Mouse (Mus musculus) left cerebral cortex, postnatal 10 days (tissue): ENCODE measurements at regions not wholly inside any gene's neighbourhood (a gene's known extent, or its start where the extent isn't known, plus 50 kb on each side); places are given as distances from the start of the nearest gene placed in this dataset.

Experiments
- DNase-seq, 2 experiments: peaks; one replicate each; pipeline ENCODE4 v3.0.0; 2021 to 2022; ENCODE audit warnings: low spot score in 2 of 2, mixed read lengths in 1 of 2; ENCODE audit errors: extremely low spot score in 1 of 2
- intact Hi-C: fragments of 180-260 bp; cut with DNase I; formaldehyde crosslinking; loops from one replicate; pipeline ENCODE4 v1.15.1; 2025

- peak; percentile 88 to 89 for DNase-seq
- intact Hi-C loops = loop anchor here (2.0 to 10.0 kb wide), 4 partner anchors 209 to 482 kb away; partner anchors contain the start of gene Bbx
These were observed 145.4 kb upstream of the Ccdc54 start for GRCm38 (mm10) chr16:50736151-50737047.

DNA sequence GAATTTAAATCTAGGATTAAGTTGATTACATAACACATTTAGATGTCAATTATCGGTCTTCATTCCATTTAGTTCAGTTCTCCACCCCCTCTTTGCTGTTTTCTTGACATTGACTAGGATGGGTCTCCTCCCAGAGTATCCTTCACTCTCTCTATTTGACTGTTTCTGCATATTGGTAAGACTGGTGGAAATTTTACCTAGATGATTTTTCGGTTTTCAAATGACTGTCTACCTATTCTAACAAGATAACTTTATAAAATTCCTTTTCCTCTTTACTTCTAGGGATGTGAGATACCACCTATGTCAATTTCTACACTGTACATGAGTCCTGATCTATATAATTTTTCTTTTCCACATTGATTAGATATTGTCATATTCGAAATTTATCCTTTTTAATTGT is 142.4 kb upstream of the Ccdc54 start:
- intact Hi-C loops = loop anchor here (10.0 kb wide), 1 partner anchor 299 kb away; the partner anchor contains the start of gene Bbx
- no peak for DNase-seq

GRCm38 (mm10) chr16:50732082-50733006 is 141.4 kb upstream of the Ccdc54 start:
- peak; percentile 79 to 91 for DNase-seq
- intact Hi-C loops = loop anchor here (10.0 kb wide), 1 partner anchor 298 kb away; the partner anchor contains the start of gene Bbx

GRCm38 (mm10) chr16:50729341-50729740 is 138.4 kb upstream of the Ccdc54 start:
- DNase-seq = peak in 1 of 2 experiments; percentile 24
- intact Hi-C loops = no loop called here

- DNase-seq = no peak
- intact Hi-C loops = no loop called here
These were observed 132.2 kb upstream of the Ccdc54 start for GRCm38 (mm10) chr16:50723144-50723543.

GRCm38 (mm10) chr16:50717306-50718017 is 126.5 kb upstream of the Ccdc54 start:
- intact Hi-C loops = no loop called here
- peak; percentile 47 to 68 for DNase-seq

- DNase-seq = no peak
- intact Hi-C loops = no loop called here
These were observed 118.8 kb upstream of the Ccdc54 start for GRCm38 (mm10) chr16:50709727-50710126.

GRCm38 (mm10) chr16:50707906-50708305 is 117.0 kb upstream of the Ccdc54 start:
- intact Hi-C loops = no loop called here
- no peak for DNase-seq

- no peak for DNase-seq
- intact Hi-C loops = no loop called here
These were observed 115.0 kb upstream of the Ccdc54 start for GRCm38 (mm10) chr16:50705921-50706320.

GRCm38 (mm10) chr16:50700811-50701517 is 110.0 kb upstream of the Ccdc54 start:
- intact Hi-C loops = no loop called here
- DNase-seq = no peak

DNA sequence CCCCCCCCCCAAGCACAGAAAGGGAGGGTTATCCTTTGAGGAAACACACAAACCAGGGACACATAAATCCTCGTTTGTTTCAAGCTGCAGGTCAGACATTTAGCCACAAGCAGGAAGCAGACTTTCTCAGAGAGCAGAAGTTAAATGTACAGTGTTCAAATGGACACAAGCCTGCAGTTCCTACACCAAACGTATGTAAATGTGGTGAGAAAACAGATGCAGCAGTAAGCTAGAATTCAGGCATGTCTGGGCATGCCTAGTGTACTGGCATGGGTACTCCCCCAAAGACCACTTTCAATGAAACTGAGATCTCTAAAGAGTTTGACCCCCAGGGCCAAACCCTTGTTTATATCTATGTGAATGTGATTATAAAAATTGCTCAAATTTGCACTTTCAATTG is 109.2 kb upstream of the Ccdc54 start:
- no peak for DNase-seq
- intact Hi-C loops = no loop called here

- intact Hi-C loops = no loop called here
- no peak for DNase-seq
These were observed 106.8 kb upstream of the Ccdc54 start for GRCm38 (mm10) chr16:50697722-50698121.

DNA sequence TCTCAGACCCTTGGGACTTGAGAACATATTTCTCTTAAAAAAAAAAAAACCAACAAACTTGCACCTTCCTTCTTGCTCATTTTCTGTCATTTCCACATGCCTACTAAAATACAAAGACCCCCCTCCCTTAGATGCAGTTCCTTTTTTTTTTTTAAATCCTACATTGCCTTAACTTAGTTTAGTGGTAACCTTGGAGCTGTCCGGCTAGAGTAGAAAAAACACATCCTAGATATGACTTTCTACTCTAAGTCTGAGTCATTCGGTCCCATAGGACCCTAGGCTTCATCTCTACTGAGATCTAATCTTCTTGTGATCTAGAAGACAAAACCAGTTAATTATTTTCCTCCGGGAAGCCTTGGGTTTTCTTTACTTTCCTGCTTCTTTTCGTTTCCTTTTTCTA is 105.1 kb upstream of the Ccdc54 start:
- DNase-seq = no peak
- intact Hi-C loops = no loop called here

DNA sequence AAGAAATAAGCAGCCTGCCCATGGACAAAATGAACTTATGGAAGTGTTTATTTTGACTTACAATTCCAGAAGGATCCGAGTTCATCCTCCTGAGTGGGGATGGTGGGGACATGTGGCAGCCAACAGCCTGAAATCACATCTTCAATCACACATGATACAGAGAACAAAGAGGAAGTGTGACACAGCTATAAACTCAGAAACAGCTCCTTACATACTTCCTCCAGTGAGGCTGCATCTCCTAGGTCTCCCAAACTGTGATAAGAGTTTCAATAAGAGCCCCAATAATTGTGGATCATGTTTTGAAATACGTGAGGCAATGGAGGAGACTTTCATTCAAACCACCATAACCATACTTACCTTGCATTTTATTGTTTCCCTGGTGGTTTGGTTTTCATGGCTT is 103.1 kb upstream of the Ccdc54 start:
- intact Hi-C loops = no loop called here
- no peak for DNase-seq

GRCm38 (mm10) chr16:50690818-50691217 is 99.9 kb upstream of the Ccdc54 start:
- intact Hi-C loops = no loop called here
- no peak for DNase-seq

GRCm38 (mm10) chr16:50689525-50689924 is 98.6 kb upstream of the Ccdc54 start:
- DNase-seq = no peak
- intact Hi-C loops = loop anchor here (5.0 to 10.0 kb wide), 3 partner anchors 147 to 255 kb away; partner anchors contain the start of gene Bbx

- intact Hi-C loops = loop anchor here (5.0 to 10.0 kb wide), 3 partner anchors 147 to 254 kb away; partner anchors contain the start of gene Bbx
These were observed 98.0 kb upstream of the Ccdc54 start for GRCm38 (mm10) chr16:50688818-50689506.

More at GRCm38 (mm10) chr16:50688818-50689506, 98.0 kb upstream of the Ccdc54 start:
- DNase-seq = peak in 1 of 2 experiments; percentile 8
